Mouse (Mus musculus): Measurements from ENCODE around the gene Ak7.

DNA sequence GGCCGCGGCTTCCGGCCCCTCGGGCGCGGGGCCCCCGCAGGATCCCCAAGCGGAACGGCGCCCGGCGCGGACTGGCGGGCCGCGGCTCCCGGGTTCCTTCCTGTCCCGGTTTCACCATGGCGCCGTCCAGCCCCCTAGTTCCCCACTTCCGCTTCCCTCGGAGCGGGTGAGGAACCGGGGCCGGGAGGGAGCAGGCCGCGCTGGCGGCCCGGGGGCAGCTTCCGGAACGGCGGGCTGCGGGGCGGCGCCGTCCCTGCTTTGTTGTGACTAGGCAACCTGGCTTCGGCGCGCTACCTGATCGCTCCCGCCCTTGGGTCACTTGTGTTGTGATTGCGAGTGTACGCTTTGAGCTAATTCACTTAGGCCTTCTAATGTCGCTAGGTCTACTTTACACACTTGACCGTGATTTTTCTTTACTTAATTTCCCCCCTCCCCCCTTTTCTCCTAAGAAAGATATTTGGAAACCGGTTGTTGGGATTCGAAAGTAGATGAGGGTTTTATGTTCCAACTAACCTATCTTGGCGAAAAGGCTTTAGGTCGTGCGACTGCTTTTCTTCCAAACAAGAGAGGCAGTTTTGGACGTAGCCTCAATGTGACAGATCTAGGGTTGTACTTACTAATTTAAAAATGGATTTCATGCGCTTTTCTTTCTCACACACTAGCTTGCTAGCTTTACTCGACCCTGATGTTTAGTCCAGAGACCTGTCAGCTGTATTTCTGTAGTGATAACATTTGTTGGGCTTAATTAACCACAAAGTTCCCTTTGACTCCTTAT lies 79.4 kb downstream of the Ak7 start:
- TF ChIP-seq GATA1 (IDR thresholded peaks at IDR 0.05; ENCODE audit: low read length) (no peak), TAL1 (IDR thresholded peaks at IDR 0.05; ENCODE audit: low read length) (no peak)

Data from erythroblast, embryonic 14.5 days (primary cell).